Mouse (Mus musculus) skeletal muscle tissue, adult 2 months (tissue): ENCODE results near the gene Cd160.

Experiments used
- DNase-seq: peaks from one replicate; pipeline ENCODE4 v3.0.0-alpha.2; 2012; ENCODE audit warnings: low read depth, low spot score

Gene Cd160

DNA sequence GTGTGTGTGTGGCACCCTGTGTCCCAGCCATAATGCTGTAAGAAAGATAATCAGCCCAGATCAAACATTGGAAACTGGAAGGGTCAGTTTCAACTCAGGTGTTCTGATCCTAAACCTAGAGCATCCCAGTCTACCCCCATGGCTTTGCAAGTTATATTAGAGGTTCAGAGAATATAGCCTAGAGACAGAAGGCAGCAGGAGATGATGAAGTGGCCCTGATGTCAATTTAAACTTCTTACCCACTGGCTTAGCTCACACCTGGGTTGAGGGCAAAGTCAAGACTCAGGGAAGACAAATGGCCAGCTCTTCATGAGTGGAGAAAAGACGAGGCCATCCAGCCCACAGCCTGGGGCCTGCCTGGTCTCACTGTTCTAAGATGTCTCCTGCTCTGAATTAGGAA lies at the start of gene Cd160, which contains the start of gene Pdzk1:
Gene Cd160, minus strand, starts transcription at position 368 of the 400 bp plus-strand sequence.
Gene Pdzk1, plus strand, starts transcription at position 301 of the 400 bp plus-strand sequence.
- no peak for DNase-seq

- DNase-seq = no peak
Observed at GRCm38 (mm10) chr3:96874808-96875571, 45.8 kb upstream of the Cd160 start.

DNA sequence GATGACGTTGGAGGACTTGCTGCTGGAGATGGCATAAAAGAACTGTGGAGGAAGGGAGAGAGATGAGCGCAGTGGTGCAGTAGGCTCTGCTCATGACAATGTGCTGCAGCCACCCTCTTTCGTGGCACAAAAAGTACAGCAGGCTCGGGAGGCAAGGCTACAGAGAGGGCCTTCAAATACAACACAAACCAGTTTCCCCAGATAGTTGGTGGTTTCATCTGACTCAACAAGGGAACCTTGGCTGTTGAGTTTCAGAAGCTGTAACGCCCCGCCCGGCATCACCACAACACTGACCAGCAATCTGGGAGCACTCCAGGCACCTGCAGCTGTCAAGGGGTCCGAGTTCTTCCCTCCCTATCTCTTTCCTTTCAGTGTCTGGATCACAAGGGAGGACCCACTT lies 43.4 kb upstream of the Cd160 start:
- DNase-seq = no peak

DNA sequence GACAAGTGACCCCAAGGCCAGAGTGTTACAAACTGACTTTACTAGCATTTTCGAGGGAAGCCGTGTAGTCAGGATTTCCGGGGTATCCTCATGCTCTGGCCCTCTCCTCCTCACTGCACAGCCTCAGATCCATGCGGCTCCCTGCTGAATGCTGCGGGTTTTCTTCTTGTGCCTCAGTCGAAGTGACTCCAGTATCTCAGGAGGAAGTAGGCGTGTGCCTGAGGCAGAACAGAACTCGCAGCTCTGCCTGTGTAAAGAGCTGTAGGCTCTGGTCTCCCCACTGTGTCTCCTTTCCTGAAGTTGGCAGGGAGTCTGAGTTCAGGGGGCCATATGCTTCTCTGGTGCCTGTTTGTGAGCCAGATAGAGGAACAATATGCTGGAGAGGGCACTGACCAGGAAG lies 41.9 kb upstream of the Cd160 start:
- DNase-seq = no peak

DNA sequence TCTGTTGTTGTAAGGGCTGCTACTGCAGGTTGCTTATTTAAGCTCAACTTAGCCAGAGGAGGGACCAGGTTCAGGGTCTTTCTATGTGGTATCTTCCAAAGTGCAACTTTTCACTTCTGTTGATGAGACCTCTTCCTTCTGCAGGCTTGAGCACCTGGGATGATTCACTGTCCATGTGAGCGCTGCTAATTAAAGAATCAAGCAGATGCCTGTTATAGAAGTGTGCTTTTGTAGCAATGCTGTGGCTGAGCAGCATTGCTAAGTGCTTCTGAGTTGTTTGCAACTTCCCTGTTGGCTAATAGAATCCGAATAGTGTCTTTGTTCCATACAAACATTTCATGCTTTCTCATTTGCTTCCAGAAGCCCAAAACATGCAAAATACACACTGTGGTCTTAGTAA lies 41.1 kb upstream of the Cd160 start:
- DNase-seq = no peak

- no peak for DNase-seq
Observed at GRCm38 (mm10) chr3:96869091-96869490, 39.9 kb upstream of the Cd160 start.

GRCm38 (mm10) chr3:96868566-96868965 lies 39.4 kb upstream of the Cd160 start:
- DNase-seq = no peak

DNA sequence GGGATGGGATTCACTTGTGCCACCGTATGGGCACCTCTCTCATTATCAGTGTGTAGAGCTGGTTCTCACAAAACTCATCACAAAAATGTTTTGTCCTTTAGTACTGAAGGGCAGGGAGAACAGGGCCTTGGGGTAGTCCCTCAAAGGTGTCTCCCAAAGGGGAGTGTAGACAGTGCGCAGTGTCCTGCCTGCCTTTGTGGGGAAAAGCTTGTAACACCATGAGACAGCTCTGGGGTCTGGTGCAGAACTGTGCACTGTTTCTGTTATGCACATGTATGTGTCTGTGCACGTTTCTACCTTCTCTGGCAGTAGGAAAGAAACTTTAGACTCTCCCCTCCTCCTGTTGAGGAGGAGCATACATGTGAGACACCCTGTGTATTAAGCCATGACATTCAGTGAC lies 38.7 kb upstream of the Cd160 start:
- no peak for DNase-seq

- DNase-seq = no peak
Observed at GRCm38 (mm10) chr3:96860498-96860897, 31.3 kb upstream of the Cd160 start.

DNA sequence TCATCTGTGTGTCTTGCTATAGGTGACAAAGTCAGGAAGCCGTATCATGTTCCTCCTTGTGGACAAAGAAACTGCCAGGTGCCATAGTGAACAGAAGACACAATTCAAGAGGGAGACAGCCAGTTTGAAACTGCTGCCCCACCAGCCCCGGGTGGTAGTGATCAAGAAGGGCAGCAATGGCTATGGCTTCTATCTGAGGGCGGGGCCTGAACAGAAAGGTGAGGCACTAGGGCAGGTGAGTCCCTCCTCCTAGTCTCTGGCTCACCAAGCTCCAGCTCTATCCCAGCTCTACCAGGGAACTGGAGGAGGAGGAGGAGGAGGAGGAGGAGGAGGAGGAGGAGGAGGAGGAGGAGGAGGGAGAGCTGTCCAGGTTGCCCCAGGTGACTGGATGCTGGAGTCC lies 26.7 kb upstream of the Cd160 start:
- DNase-seq = no peak

DNA sequence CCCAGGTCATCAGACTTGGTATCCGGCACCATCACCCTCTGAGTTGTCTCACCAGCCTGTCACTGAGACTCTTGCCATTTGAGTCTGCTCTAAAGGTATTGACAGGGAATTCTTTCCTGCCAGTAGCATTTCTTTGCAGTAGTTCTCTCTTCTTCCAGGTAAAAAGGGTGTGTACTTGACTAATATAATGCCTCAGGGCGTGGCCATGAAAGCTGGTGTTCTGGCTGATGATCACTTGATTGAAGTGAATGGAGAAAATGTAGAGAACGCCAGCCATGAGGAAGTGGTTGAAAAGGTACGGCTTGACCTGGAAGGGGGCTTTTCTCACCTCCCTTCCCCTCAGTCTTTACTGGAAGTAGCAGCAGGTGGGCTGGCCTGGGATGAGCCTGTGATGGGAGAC lies 25.2 kb upstream of the Cd160 start:
- DNase-seq = no peak

DNA sequence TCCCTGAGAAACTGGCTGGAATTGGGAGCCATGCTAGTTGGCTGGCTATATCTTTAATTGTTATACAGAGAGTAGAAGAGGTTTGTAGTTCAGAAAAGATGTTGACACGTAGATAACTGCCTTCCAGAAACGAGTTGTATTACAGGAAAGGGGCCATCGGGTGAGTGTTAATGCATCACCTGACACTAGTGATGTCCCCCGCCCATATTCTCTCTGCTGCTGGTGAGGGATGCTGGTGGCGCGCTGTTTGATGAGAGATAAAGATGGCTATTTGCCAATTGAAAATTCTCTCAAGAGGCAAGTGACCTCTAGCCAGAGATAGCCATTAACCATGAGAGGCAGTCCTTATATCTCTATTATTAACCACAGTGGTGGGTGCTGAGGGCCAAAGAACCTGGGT lies 23.4 kb upstream of the Cd160 start:
- DNase-seq = no peak

GRCm38 (mm10) chr3:96849168-96849727 lies 20.1 kb upstream of the Cd160 start:
- no peak for DNase-seq

DNA sequence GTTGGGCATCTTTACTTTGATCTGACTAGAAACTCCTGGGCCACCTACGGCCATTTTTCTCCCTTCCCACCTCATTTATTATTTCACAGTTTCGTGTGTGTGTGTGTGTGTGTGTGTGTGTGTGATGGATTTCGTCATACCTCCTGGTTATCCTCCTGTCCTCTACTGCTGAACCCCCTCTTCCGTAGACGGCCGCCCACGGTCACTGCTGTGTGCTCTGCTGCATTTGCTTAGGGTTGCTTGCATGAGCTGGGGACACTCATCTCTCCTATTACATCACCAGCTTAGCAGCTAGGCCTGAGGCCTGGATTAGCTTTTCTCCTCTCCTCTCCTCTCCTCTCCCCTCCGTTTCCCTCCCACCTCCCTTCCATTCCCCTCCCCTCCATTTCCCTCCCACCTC lies 19.3 kb upstream of the Cd160 start:
- DNase-seq = no peak

- DNase-seq = no peak
Observed at GRCm38 (mm10) chr3:96847661-96848060, 18.5 kb upstream of the Cd160 start.

DNA sequence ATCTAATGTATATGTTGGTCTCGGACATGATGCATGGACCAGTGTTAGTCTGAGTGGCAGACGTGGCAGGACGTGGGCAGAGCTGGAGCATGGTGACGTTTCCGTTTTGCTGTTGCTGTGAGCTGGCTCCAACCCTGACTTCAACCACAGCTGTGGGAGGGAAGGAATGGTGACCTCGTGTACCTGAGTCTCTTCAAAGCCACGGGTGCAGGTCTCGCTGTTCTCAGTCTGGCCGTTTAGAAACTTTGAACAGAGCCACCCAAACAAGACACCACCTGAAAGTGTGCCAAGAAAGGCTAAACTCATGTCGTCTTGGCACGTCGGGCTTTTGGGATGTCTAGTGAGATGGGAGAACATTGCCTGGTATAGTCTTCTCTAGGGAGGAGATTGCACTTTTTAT lies 17.8 kb upstream of the Cd160 start:
- DNase-seq = no peak

DNA sequence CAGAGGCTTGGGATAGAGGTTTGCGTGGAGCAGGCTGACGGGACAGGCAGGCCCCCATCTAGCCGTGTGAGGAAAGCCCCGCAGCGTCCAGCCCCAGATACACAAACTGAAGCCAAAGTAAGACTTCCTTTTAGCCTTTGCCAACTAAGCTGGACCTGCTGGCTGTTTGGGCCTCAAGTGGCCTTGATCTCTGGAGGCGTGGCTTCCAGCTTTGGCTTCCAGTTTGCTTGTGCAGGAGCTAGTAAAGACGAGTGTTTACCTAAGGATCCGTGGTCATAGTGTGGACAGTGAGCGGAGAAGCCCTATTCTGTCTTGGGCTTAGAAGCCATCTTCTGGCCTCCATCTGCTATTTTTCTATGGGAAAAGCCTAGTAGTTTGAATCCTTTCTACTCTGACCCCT lies 16.7 kb upstream of the Cd160 start:
- DNase-seq = no peak

DNA sequence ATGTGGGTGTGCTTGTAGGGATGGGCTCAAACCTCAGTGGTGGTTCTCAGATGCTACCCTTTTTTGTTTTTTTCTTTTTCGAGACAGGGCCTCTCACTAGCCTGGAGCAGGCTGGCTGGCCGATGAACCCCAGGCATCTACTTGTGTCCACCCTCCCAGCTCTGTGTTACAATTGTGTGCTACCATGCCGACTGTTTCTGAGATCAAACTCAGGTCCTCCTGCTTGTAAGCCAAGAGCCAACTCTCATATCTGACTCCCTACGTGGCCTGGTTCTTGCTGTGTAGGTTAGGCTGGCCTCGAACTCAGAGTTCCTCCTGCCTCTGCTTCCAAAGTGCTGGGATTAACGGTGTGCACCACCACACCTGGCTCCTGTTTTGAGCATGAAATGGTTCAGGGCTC lies 16.0 kb upstream of the Cd160 start:
- no peak for DNase-seq

- DNase-seq = no peak
Observed at GRCm38 (mm10) chr3:96838996-96839645, 10.0 kb upstream of the Cd160 start.

DNA sequence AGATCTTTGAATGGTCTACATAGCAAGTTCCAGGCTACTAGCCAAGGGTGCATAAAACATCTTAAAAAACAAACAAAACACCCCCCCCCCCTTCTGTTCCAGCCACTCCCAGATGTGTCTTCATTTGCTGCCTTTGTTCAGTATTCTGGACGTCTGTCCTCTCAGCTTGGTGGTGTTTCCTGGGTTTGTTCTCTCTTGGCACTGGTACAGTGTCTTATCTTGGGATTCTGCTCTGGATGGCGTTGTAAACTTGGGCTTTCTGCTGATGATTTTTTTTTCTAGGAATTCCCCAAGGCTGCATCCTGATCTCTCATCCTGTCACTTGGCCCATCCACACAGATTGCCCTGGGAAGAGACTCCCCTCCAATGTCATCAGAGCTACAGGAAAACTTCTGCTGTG lies 7.3 kb upstream of the Cd160 start:
- DNase-seq = no peak

- no peak for DNase-seq
Observed at GRCm38 (mm10) chr3:96834587-96835348, 5.6 kb upstream of the Cd160 start.

DNA sequence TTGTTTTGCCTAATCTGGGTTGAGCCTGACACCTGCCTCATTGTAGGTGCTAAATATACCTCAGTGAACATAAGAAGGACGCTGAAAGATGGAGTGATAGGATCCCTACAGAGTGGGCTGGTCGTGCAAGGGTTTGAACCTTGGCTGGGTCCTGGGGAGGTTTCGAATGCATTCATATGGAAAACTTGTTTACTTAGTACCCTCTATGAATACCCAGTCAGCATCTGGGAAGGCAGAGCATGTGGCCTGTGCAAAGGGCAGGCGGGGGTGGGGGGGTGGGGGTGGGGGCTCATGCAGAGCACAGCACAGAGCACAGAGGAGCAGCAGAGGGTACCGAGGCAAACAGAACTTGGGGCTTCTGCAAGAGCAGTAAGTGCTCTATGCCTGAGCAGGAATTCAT lies 3.8 kb upstream of the Cd160 start:
- DNase-seq = no peak
